Comparison of ENCODE assay signal across 25 mouse cellular contexts in the genomic region with DNA sequence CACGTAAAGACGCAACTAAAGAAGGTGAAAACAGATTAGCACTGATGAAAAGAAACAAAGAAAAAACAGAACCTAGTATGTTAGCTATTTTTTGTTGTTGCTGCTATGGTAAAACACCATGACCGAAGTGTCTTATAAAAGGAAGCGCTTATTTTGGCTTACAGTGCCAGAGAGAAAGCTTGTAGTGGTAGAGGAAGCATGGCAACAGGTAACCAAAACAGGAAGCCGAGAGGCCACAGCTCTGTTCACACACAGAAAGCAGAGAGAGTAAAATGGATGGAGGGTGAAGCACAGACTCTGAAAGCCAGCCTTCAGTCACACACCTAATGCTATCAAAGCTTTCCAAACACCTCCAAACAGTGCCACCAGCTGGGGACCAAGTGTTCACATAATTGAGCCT. TPM values are rescaled to one million over a fixed set of nuclear protein-coding genes. Genes with fewer than 3 reads are reported as not detected.
"Had no signal": no experiment of that assay in that cellular context is flagged by ENCODE, and none has a peak within 500 bp of the region (broad histone marks: within the 10 kb centered on the region; RNA-seq: fewer than 3 reads in every experiment).

No protein-coding gene starts in this region.

- H3K4me2 ChIP-seq: limb, embryonic 12.5 days; limb, embryonic 15.5 days; liver, embryonic 12.5 days; liver, embryonic 15.5 days; lung, embryonic 15.5 days; midbrain, embryonic 13.5 days; stomach, embryonic 15.5 days had no signal

- H3K27ac ChIP-seq: kidney, postnatal 0 days; limb, embryonic 12.5 days; limb, embryonic 15.5 days; liver, embryonic 12.5 days; liver, embryonic 15.5 days; lung, embryonic 15.5 days; midbrain, embryonic 10.5 days; midbrain, embryonic 13.5 days; stomach, embryonic 15.5 days had no signal

- H3K27me3 ChIP-seq: limb, embryonic 12.5 days; limb, embryonic 15.5 days; liver, embryonic 12.5 days; liver, embryonic 15.5 days; lung, embryonic 15.5 days; megakaryocyte, embryonic 14.5 days; midbrain, embryonic 13.5 days; stomach, embryonic 15.5 days had no signal

- H3K36me3 ChIP-seq: limb, embryonic 12.5 days; limb, embryonic 15.5 days; liver, embryonic 12.5 days; liver, embryonic 15.5 days; lung, embryonic 15.5 days; midbrain, embryonic 10.5 days; midbrain, embryonic 13.5 days; stomach, embryonic 15.5 days had no signal

- H3K4me3 ChIP-seq: limb, embryonic 12.5 days; limb, embryonic 15.5 days; liver, embryonic 12.5 days; liver, embryonic 15.5 days; lung, embryonic 15.5 days; megakaryocyte, embryonic 14.5 days; midbrain, embryonic 10.5 days; midbrain, embryonic 13.5 days; myocyte; stomach, embryonic 15.5 days had no signal

- ATAC-seq: liver, embryonic 12.5 days; midbrain, embryonic 13.5 days; midbrain, embryonic 16.5 days had no signal

- H3K9me3 ChIP-seq: limb, embryonic 15.5 days; liver, embryonic 12.5 days; liver, embryonic 15.5 days; lung, embryonic 15.5 days; stomach, embryonic 15.5 days had no signal

- H3K4me1 ChIP-seq: limb, embryonic 12.5 days; limb, embryonic 15.5 days; liver, embryonic 12.5 days; liver, embryonic 15.5 days; lung, embryonic 15.5 days; megakaryocyte, embryonic 14.5 days; midbrain, embryonic 10.5 days; midbrain, embryonic 13.5 days; stomach, embryonic 15.5 days had no signal

- DNase-seq: kidney, adult 18-20 months; kidney, adult 9 months; kidney, postnatal 25 days; left cerebral cortex, postnatal 4 days; lung, adult 18-20 months; lung, postnatal 14 days; lung, postnatal 4 days; right cerebral cortex, adult 18-20 months; right cerebral cortex, postnatal 14 days; right cerebral cortex, postnatal 4 days; thymus, adult 18-20 months; thymus, postnatal 4 days had no signal

- H3K9ac ChIP-seq: limb, embryonic 12.5 days; limb, embryonic 15.5 days; liver, embryonic 12.5 days; liver, embryonic 15.5 days; lung, embryonic 15.5 days; midbrain, embryonic 13.5 days; stomach, embryonic 15.5 days had no signal

RNA-seq across cellular contexts. Expression of a gene that starts 34.7 kb away (rescaled TPM):
- total RNA-seq: monocyte, adult 5-6 weeks had no signal
